Mouse (Mus musculus): ENCODE results near the gene Olfr15. TPM values are rescaled to one million over a fixed set of nuclear protein-coding genes. Genes with fewer than 3 reads are reported as not detected.
"Not testable (repeated sequence)": the region's sequence is repeated elsewhere in the genome, so short reads cannot be mapped to it uniquely, and the experiment has no call there.

Olfr15 gene
- polyA plus RNA-seq, 1 experiment = not detected

GRCm38 (mm10) chr16:3839157-3839885, 8.6 kb downstream of the Olfr15 start:
- Histone ChIP-seq H3K27ac (ENCODE audit: control insufficient read depth, insufficient read depth, low read depth, low read length, poor library complexity) (no peak overlapping the region), H3K4me3 (replicated peaks; ENCODE audit: control insufficient read depth, low read depth, low read length) (no peak overlapping the region), H3K4me1 (ENCODE audit: control insufficient read depth, insufficient read depth, low read length) (no peaks in the 10 kb centered on the region)
- WGBS = 54% methylated on average over 17 of the region's 17 CpGs
- no peak for TF ChIP-seq POLR2A (IDR thresholded peaks at IDR 0.05; ENCODE audit: borderline replicate concordance, control insufficient read depth, low read depth, low read length)
- TF ChIP-seq CTCF (IDR thresholded peaks at IDR 0.05; ENCODE audit: control insufficient read depth, insufficient read depth, low read length) = peak; percentile 34; the same call in 1 of the 2 replicates

GRCm38 (mm10) chr16:3842989-3843388, 12.3 kb downstream of the Olfr15 start:
- H3K4me3 ChIP-seq (replicated peaks; ENCODE audit: control insufficient read depth, low read depth, low read length) = no peak overlapping the region
- H3K4me1 ChIP-seq (ENCODE audit: control insufficient read depth, insufficient read depth, low read length) = no peaks in the 10 kb centered on the region
- H3K27ac ChIP-seq (ENCODE audit: control insufficient read depth, insufficient read depth, low read depth, low read length, poor library complexity) = no peak overlapping the region
- TF ChIP-seq POLR2A (IDR thresholded peaks at IDR 0.05; ENCODE audit: borderline replicate concordance, control insufficient read depth, low read depth, low read length) (no peak), CTCF (IDR thresholded peaks at IDR 0.05; ENCODE audit: control insufficient read depth, insufficient read depth, low read length) (no peak)
- 34% methylated on average over 4 of the region's 4 CpGs for WGBS

GRCm38 (mm10) chr16:3843796-3844195, 13.1 kb downstream of the Olfr15 start:
- H3K4me1 ChIP-seq (ENCODE audit: control insufficient read depth, insufficient read depth, low read length) = no peaks in the 10 kb centered on the region
- no peak overlapping the region for H3K4me3 ChIP-seq (replicated peaks; ENCODE audit: control insufficient read depth, low read depth, low read length)
- WGBS = 62% methylated on average over 1 of the region's 1 CpGs
- no peak for TF ChIP-seq CTCF (IDR thresholded peaks at IDR 0.05; ENCODE audit: control insufficient read depth, insufficient read depth, low read length)
- TF ChIP-seq POLR2A (IDR thresholded peaks at IDR 0.05; ENCODE audit: borderline replicate concordance, control insufficient read depth, low read depth, low read length) = no peak
- H3K27ac ChIP-seq (ENCODE audit: control insufficient read depth, insufficient read depth, low read depth, low read length, poor library complexity) = no peak overlapping the region

GRCm38 (mm10) chr16:3846711-3847518, 16.2 kb downstream of the Olfr15 start, which contains the start of gene Zfp174:
Gene Zfp174 (plus strand): TSS chr16:3847268.
- WGBS = 2% methylated on average over 38 of the region's 38 CpGs
- Histone ChIP-seq H3K27ac (ENCODE audit: control insufficient read depth, insufficient read depth, low read depth, low read length, poor library complexity) (no peak within 1 kb of the TSS), H3K4me1 (ENCODE audit: control insufficient read depth, insufficient read depth, low read length) (no peaks in the 10 kb centered on the region), H3K4me3 (replicated peaks; ENCODE audit: control insufficient read depth, low read depth, low read length) (peak within 1 kb of the TSS; percentile 80)
- no peak for TF ChIP-seq CTCF (IDR thresholded peaks at IDR 0.05; ENCODE audit: control insufficient read depth, insufficient read depth, low read length)
- no peak; the same call in 1 of the 2 replicates for TF ChIP-seq POLR2A (IDR thresholded peaks at IDR 0.05; ENCODE audit: borderline replicate concordance, control insufficient read depth, low read depth, low read length)

- no peak overlapping the region for H3K27ac ChIP-seq (ENCODE audit: control insufficient read depth, insufficient read depth, low read depth, low read length, poor library complexity)
- WGBS = 79% methylated on average over 4 of the region's 4 CpGs
- TF ChIP-seq POLR2A (IDR thresholded peaks at IDR 0.05; ENCODE audit: borderline replicate concordance, control insufficient read depth, low read depth, low read length) (no peak), CTCF (IDR thresholded peaks at IDR 0.05; ENCODE audit: control insufficient read depth, insufficient read depth, low read length) (no peak)
- no peaks in the 10 kb centered on the region for H3K4me1 ChIP-seq (ENCODE audit: control insufficient read depth, insufficient read depth, low read length)
- no peak overlapping the region for H3K4me3 ChIP-seq (replicated peaks; ENCODE audit: control insufficient read depth, low read depth, low read length)
Observed at GRCm38 (mm10) chr16:3847871-3848270, 17.2 kb downstream of the Olfr15 start.

GRCm38 (mm10) chr16:3848416-3848815, 17.7 kb downstream of the Olfr15 start:
- TF ChIP-seq CTCF (IDR thresholded peaks at IDR 0.05; ENCODE audit: control insufficient read depth, insufficient read depth, low read length) (no peak), POLR2A (IDR thresholded peaks at IDR 0.05; ENCODE audit: borderline replicate concordance, control insufficient read depth, low read depth, low read length) (no peak)
- Histone ChIP-seq H3K4me1 (ENCODE audit: control insufficient read depth, insufficient read depth, low read length) (no peaks in the 10 kb centered on the region), H3K4me3 (replicated peaks; ENCODE audit: control insufficient read depth, low read depth, low read length) (no peak overlapping the region), H3K27ac (ENCODE audit: control insufficient read depth, insufficient read depth, low read depth, low read length, poor library complexity) (no peak overlapping the region)
- 72% methylated on average over 3 of the region's 3 CpGs for WGBS

GRCm38 (mm10) chr16:3851301-3851700, 20.6 kb downstream of the Olfr15 start:
- not testable (repeated sequence) for H3K4me3 ChIP-seq (replicated peaks; ENCODE audit: control insufficient read depth, low read depth, low read length); H3K4me1 ChIP-seq (ENCODE audit: control insufficient read depth, insufficient read depth, low read length); H3K27ac ChIP-seq (ENCODE audit: control insufficient read depth, insufficient read depth, low read depth, low read length, poor library complexity)
- 88% methylated on average over 13 of the region's 13 CpGs for WGBS

GRCm38 (mm10) chr16:3852586-3852985, 21.9 kb downstream of the Olfr15 start:
- Histone ChIP-seq H3K27ac (ENCODE audit: control insufficient read depth, insufficient read depth, low read depth, low read length, poor library complexity) (no peak overlapping the region), H3K4me1 (ENCODE audit: control insufficient read depth, insufficient read depth, low read length) (no peaks in the 10 kb centered on the region), H3K4me3 (replicated peaks; ENCODE audit: control insufficient read depth, low read depth, low read length) (no peak overlapping the region)
- TF ChIP-seq POLR2A (IDR thresholded peaks at IDR 0.05; ENCODE audit: borderline replicate concordance, control insufficient read depth, low read depth, low read length) = no peak
- no peak for TF ChIP-seq CTCF (IDR thresholded peaks at IDR 0.05; ENCODE audit: control insufficient read depth, insufficient read depth, low read length)
- WGBS = 89% methylated on average over 12 of the region's 12 CpGs

Measured in bone marrow, adult 2 months (tissue).